Mouse (Mus musculus) intestine, postnatal 0 days (tissue): ENCODE measurements around the gene Trim38. TPM values are rescaled to one million over a fixed set of nuclear protein-coding genes. Genes with fewer than 3 reads are reported as not detected.

Experiments used
- ATAC-seq: fragments of 200-750 bp; cut with Nextera tagmentation; 2 replicates; pipeline ENCODE4 v1.8.0; 2017; ENCODE audit warnings: mild to moderate bottlenecking, moderate TSS enrichment, moderate library complexity
- H3K27ac ChIP-seq: fragments of 300-500 bp; sonication (generic); 2 replicates; pipeline ENCODE4 v1.5.1; 2014; ENCODE audit warnings: mild to moderate bottlenecking, low read depth, low read length, moderate library complexity
- H3K27me3 ChIP-seq: fragments of 300-500 bp; sonication (generic); replicated peaks from 2 replicates; pipeline ENCODE4 v1.6.1; 2014; ENCODE audit warnings: low read length, mixed read lengths; ENCODE audit not compliant: control insufficient read depth, insufficient read depth
- H3K36me3 ChIP-seq: fragments of 300-500 bp; sonication (generic); 2 replicates; pipeline ENCODE4 v1.6.1; 2014; ENCODE audit warnings: mild to moderate bottlenecking, moderate library complexity; ENCODE audit not compliant: control insufficient read depth, insufficient read depth
- H3K4me1 ChIP-seq: fragments of 300-500 bp; sonication (generic); replicated peaks from 2 replicates; pipeline ENCODE4 v1.6.1; 2014; ENCODE audit warnings: antibody characterized with exemption, low read length, mixed read lengths; ENCODE audit not compliant: control insufficient read depth, insufficient read depth
- H3K4me2 ChIP-seq: fragments of 300-500 bp; sonication (generic); replicated peaks from 2 replicates; pipeline ENCODE4 v1.6.1; 2014; ENCODE audit warnings: low read depth, mild to moderate bottlenecking, moderate library complexity
- H3K4me3 ChIP-seq: fragments of 300-500 bp; sonication (generic); 2 replicates; pipeline ENCODE4 v1.5.1; 2014; ENCODE audit warnings: low read depth, low read length
- H3K9ac ChIP-seq: fragments of 300-500 bp; sonication (generic); 2 replicates; pipeline ENCODE4 v1.6.1; 2014; ENCODE audit warnings: mild to moderate bottlenecking, low read depth, low read length
- H3K9me3 ChIP-seq: fragments of 300-500 bp; sonication (generic); 2 replicates; pipeline ENCODE4 v1.6.1; 2016; ENCODE audit warnings: mixed run types; ENCODE audit not compliant: control insufficient read depth
- CTCF ChIP-seq: sonication (generic); IDR thresholded peaks from 2 replicates; pipeline ENCODE4 v1.5.1; 2016; ENCODE audit warnings: low read depth, mild to moderate bottlenecking, control low read depth, antibody characterized with exemption, moderate library complexity
- WGBS: fragments of 180-500 bp; shearing (Covaris S2); extraction: QIAGEN DNeasy Blood & Tissue Kit; methylation state at CpG from one replicate; pipeline ENCODE4 v1.1.7; 2014; 5-methylcytosine and 5-hydroxymethylcytosine counted together
- polyA plus RNA-seq: library from polyadenylated mRNA; unstranded; fragments of >200 nt; fragmentation: Nextera tagmentation; extraction: Ambion mirVana; gene quantifications from 2 replicates; pipeline ENCODE4 v1.2.1, GENCODE M21; 2015

Gene Trim38
- polyA plus RNA-seq, 1 experiment from 2014 or later: not detected

DNA sequence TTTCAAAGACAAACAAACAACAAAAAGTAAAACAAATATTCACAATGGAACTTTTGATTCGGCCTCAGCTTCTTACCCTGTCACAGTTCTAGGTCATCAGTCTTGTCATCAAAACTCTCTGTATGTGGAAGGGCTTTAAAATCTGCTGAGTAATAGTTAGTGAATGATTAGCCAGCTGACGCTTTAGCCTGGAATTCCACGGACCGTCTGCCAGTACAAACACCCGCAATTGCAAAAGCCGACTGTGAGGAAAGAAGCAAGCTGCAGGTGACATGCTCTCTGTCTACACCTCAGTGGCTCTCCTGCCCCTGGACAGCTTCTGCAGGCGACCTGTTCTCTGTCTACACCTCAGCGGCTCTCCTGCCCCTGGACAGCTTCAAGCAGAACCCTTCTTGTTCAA is 39.2 kb upstream of the Trim38 start:
- H3K9me3 ChIP-seq: no peaks in the 10 kb centered on the region
- 17% methylated on average over 8 of the region's 8 CpGs for WGBS
- TF ChIP-seq CTCF: no peak
- ATAC-seq: peak; percentile 75
- H3K4me2 ChIP-seq: peak overlapping the region; percentile 35
- H3K27me3 ChIP-seq: no peaks in the 10 kb centered on the region
- no peaks in the 10 kb centered on the region for H3K4me1 ChIP-seq
- no peak overlapping the region for H3K4me3 ChIP-seq
- H3K36me3 ChIP-seq: no peaks in the 10 kb centered on the region
- no peak overlapping the region for H3K9ac ChIP-seq
- no peak overlapping the region for H3K27ac ChIP-seq

DNA sequence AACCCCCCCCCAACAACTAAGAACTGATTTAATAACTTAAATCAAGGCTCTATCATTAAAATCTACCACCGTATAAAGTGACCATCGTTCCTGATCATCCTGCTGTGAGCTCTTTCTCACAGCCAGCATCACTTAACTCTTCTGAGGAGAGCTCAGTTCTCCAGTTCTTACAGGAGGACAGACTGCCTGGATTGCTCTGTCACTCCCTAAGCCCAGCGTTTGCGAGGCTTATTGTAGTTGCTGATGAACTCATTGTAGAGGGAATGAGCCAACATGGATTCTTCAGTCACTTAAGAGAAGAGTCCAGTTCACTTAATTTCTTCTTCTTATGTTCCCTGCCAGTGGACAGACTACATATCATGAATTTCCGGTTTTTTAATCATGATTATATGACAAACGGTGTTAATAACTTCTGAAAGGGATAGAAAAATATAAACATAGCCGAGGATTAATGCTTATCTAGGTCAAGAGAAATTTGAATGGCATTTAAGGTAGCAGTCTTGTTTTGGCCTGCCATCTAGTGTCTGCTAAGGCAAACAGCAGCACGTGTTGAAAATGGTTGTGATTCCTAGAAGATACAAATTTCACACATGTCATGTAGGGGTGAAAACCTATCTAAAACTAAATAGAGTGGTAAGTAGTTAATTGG is 37.4 kb upstream of the Trim38 start:
- WGBS: 23% methylated on average over 8 of the region's 8 CpGs
- no peak for ATAC-seq
- peak; percentile 93 for TF ChIP-seq CTCF

DNA sequence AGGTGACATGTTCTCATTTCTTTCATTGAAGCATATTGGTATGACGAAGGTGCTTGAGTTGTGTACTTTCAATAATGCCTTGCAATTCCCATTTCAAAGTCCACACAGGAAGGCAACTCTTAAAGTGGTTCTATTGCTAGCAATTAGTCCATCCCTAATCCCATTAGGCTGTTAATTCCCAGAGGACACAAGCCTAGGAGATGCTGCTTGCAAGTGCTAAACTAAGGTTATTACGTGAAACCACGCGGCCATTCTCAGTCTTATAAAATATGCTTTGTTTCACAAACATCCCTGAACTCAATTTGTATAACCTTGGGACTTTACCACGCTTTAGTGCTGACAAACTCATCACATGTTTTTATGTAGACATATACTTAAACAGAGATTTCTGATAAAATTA is 32.6 kb upstream of the Trim38 start:
- H3K4me2 ChIP-seq: no peak overlapping the region
- H3K4me3 ChIP-seq: no peak overlapping the region
- ATAC-seq: no peak
- no peak overlapping the region; the same call in 1 of the 2 replicates for H3K27ac ChIP-seq
- WGBS: 77% methylated on average over 5 of the region's 5 CpGs
- H3K36me3 ChIP-seq: no peaks in the 10 kb centered on the region
- no peaks in the 10 kb centered on the region for H3K4me1 ChIP-seq
- H3K9ac ChIP-seq: no peak overlapping the region
- H3K9me3 ChIP-seq: no peaks in the 10 kb centered on the region
- TF ChIP-seq CTCF: no peak
- H3K27me3 ChIP-seq: no peaks in the 10 kb centered on the region

More for the DNA sequence above, 37.4 kb upstream of the Trim38 start:
- H3K9ac ChIP-seq: no peak overlapping the region
- no peak overlapping the region for H3K4me3 ChIP-seq
- H3K9me3 ChIP-seq: no peaks in the 10 kb centered on the region
- H3K27ac ChIP-seq: no peak overlapping the region
- H3K27me3 ChIP-seq: no peaks in the 10 kb centered on the region
- no peaks in the 10 kb centered on the region for H3K36me3 ChIP-seq
- H3K4me2 ChIP-seq: no peak overlapping the region
- H3K4me1 ChIP-seq: no peaks in the 10 kb centered on the region

DNA sequence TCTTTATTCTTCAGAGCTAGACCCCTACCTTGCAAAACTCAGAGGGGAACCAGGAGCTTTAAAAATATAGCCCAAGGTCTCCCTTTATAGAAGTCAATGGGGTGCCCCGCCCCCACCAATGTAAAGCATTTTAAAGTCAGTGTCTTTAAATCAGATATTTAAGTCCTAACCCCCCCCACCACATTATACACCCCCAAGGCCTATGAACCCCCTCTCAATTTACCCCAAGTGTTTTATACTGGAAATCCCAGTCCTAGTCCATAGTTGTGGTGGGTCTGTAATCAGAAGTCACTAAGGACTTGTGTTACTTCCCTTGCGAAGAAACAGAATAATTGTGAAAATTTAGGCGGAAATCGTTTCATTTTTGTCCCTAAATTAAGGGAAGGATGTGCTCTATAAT is 31.7 kb upstream of the Trim38 start:
- no peak for ATAC-seq
- Histone ChIP-seq H3K4me1 (no peaks in the 10 kb centered on the region), H3K9ac (peak overlapping the region; percentile 90), H3K27ac (peak overlapping the region; percentile 97), H3K9me3 (no peaks in the 10 kb centered on the region), H3K4me2 (peak overlapping the region; percentile 85), H3K4me3 (peak overlapping the region; percentile 60), H3K36me3 (no peaks in the 10 kb centered on the region), H3K27me3 (no peaks in the 10 kb centered on the region)
- 27% methylated on average over 4 of the region's 4 CpGs for WGBS
- TF ChIP-seq CTCF: no peak

DNA sequence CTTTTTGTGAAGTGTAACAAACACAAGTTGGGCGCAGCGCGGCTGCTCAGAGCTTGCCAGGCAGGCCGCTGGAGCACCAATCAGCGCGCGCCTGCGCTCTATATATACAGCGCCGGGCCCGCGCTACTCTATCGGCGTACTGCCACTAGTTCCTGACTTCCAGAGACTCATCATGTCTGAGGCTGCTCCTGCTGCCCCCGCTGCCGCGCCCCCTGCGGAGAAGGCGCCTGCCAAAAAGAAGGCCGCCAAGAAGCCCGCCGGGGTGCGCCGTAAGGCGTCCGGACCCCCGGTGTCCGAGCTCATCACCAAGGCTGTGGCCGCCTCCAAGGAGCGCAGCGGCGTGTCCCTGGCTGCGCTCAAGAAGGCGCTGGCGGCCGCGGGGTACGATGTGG is 31.0 kb upstream of the Trim38 start, which contains the start of gene Hist1h1c:
Gene Hist1h1c, plus strand, starts transcription at position 132 of the 392 bp plus-strand sequence.
- Histone ChIP-seq H3K27me3 (no peaks in the 10 kb centered on the region), H3K4me3 (peak within 1 kb of the TSS; percentile 60), H3K36me3 (no peaks in the 10 kb centered on the region), H3K4me1 (no peaks in the 10 kb centered on the region), H3K4me2 (peak within 1 kb of the TSS; percentile 85), H3K27ac (peak within 1 kb of the TSS; percentile 97), H3K9me3 (no peaks in the 10 kb centered on the region), H3K9ac (peak within 1 kb of the TSS; percentile 90)
- WGBS: under 1% methylated on average over 29 of the region's 38 CpGs
- TF ChIP-seq CTCF: peak; percentile 46; the same call in 1 of the 2 replicates
- ATAC-seq: peak; percentile 87

DNA sequence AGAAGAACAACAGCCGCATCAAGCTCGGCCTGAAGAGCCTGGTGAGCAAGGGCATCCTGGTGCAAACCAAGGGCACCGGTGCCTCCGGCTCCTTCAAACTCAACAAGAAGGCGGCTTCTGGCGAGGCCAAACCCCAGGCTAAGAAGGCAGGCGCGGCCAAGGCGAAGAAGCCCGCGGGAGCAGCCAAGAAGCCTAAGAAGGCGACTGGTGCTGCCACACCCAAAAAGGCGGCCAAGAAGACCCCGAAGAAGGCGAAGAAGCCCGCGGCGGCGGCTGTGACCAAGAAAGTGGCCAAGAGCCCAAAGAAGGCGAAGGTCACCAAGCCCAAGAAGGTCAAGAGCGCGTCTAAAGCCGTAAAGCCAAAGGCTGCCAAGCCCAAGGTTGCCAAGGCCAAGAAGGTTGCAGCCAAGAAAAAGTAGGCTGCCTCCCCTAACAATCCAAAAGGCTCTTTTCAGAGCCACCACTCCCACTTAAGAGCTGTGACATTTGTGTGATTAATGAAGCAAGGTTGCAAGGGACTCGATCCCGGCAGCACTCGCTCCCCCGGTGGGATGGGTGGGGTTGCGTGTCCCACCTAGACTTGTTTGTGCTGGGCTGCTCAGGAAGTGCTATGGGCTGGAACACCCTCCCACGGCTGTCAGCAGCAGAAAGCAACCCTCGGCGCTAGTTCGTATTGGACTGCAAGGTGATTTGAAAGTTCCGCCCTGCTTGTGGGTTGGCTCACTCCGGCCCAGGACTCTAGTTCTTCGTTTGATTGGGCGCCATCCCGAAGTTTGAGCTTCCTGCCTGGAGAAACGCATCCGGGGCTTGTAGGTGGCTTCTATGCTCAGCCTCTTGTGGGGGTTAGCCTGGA is 30.4 kb upstream of the Trim38 start:
- peak; percentile 81 for ATAC-seq
- Histone ChIP-seq H3K4me2 (peak overlapping the region; percentile 85), H3K36me3 (no peaks in the 10 kb centered on the region), H3K4me3 (peak overlapping the region; percentile 60), H3K27me3 (no peaks in the 10 kb centered on the region), H3K9ac (peak overlapping the region; percentile 90), H3K27ac (peak overlapping the region; percentile 97), H3K9me3 (no peaks in the 10 kb centered on the region), H3K4me1 (no peaks in the 10 kb centered on the region)
- TF ChIP-seq CTCF: no peak
- WGBS: under 1% methylated on average over 39 of the region's 39 CpGs
